17 mouse cellular contexts compared by ENCODE assay signal in genomic region chr9:15004298-15004685, GRCm38 (mm10). TPM values are rescaled to one million over a fixed set of nuclear protein-coding genes. Genes with fewer than 3 reads are reported as not detected.
A peak's percentile ranks its signal among the peaks of the same experiment; 100 is the strongest.
DNase-seq lines count a peak whose midpoint lies in the region; ATAC-seq and TF ChIP-seq lines count a peak whose summit lies in the region.
"Had no signal": no experiment of that assay in that cellular context is flagged by ENCODE, and none has a peak within 500 bp of the region (broad histone marks: within the 10 kb centered on the region; RNA-seq: fewer than 3 reads in every experiment).

No protein-coding gene starts in this region.

- H3K36me3 ChIP-seq in intestine, embryonic 14.5 days (ENCODE audit: control insufficient read depth, insufficient read depth, low read length): peaks cover 25% of the 10 kb centered on the region
- no peaks in the 10 kb centered on the region for H3K36me3 ChIP-seq in intestine, embryonic 15.5 days

- H3K9me3 ChIP-seq in intestine, embryonic 14.5 days (ENCODE audit: control insufficient read depth, low read length): no peaks in the 10 kb centered on the region
- no peaks in the 10 kb centered on the region for H3K9me3 ChIP-seq in intestine, embryonic 15.5 days
- H3K9me3 ChIP-seq: forebrain, embryonic 15.5 days; liver, embryonic 13.5 days had no signal

- H3K27me3 ChIP-seq in intestine, embryonic 14.5 days (replicated peaks; ENCODE audit: control insufficient read depth, insufficient read depth, low read length): no peaks in the 10 kb centered on the region
- no peaks in the 10 kb centered on the region for H3K27me3 ChIP-seq in intestine, embryonic 15.5 days (replicated peaks)
- no peaks in the 10 kb centered on the region for H3K27me3 ChIP-seq in cerebellum, adult 2 months (ENCODE audit: control insufficient read depth, insufficient read depth, low read length)
- H3K27me3 ChIP-seq: forebrain, embryonic 15.5 days; liver, embryonic 13.5 days; Patski had no signal

- TF ChIP-seq CTCF in cerebellum, adult 2 months (IDR thresholded peaks at IDR 0.05; ENCODE audit: borderline replicate concordance, insufficient read depth, low read depth, low read length): no peak

- no peak overlapping the region for H3K27ac ChIP-seq in intestine, embryonic 14.5 days (ENCODE audit: low read depth)
- no peak overlapping the region for H3K27ac ChIP-seq in intestine, embryonic 15.5 days
- H3K27ac ChIP-seq in cerebellum, adult 2 months (ENCODE audit: insufficient read depth, low read length): no peak overlapping the region
- H3K27ac ChIP-seq: liver, embryonic 13.5 days had no signal

- no peak for TF ChIP-seq POLR2A in cerebellum, adult 2 months (IDR thresholded peaks at IDR 0.05; ENCODE audit: borderline replicate concordance, insufficient read depth, low read length)

- no peaks in the 10 kb centered on the region for H3K4me1 ChIP-seq in intestine, embryonic 14.5 days (replicated peaks; ENCODE audit: control insufficient read depth, insufficient read depth, low read length)
- no peaks in the 10 kb centered on the region for H3K4me1 ChIP-seq in intestine, embryonic 15.5 days (replicated peaks)
- no peaks in the 10 kb centered on the region for H3K4me1 ChIP-seq in cerebellum, adult 2 months (ENCODE audit: control insufficient read depth, insufficient read depth, low read length)
- H3K4me1 ChIP-seq: liver, embryonic 13.5 days had no signal

- H3K4me2 ChIP-seq in intestine, embryonic 14.5 days (ENCODE audit: low read length): peak overlapping the region; percentile 1; the same call in 1 of the 2 replicates
- H3K4me2 ChIP-seq in intestine, embryonic 15.5 days (replicated peaks): no peak overlapping the region
- H3K4me2 ChIP-seq: forebrain, embryonic 15.5 days; liver, embryonic 13.5 days had no signal

- no peak overlapping the region for H3K9ac ChIP-seq in intestine, embryonic 14.5 days (ENCODE audit: low read length)
- H3K9ac ChIP-seq in intestine, embryonic 15.5 days: no peak overlapping the region
- H3K9ac ChIP-seq: forebrain, embryonic 15.5 days; liver, embryonic 13.5 days had no signal

- H3K4me3 ChIP-seq in intestine, embryonic 14.5 days (ENCODE audit: low read depth, low read length): no peak overlapping the region
- no peak overlapping the region for H3K4me3 ChIP-seq in intestine, embryonic 15.5 days (replicated peaks)
- H3K4me3 ChIP-seq in cerebellum, adult 2 months (replicated peaks; ENCODE audit: insufficient read depth, low read depth, low read length): no peak overlapping the region
- H3K4me3 ChIP-seq: forebrain, embryonic 15.5 days; liver, embryonic 13.5 days had no signal

- 63% methylated on average over 9 of the region's 9 CpGs for WGBS in intestine, embryonic 14.5 days
- 66% methylated on average over 9 of the region's 9 CpGs for WGBS in intestine, embryonic 15.5 days
- WGBS in cerebellum, adult 2 months: 62% methylated on average over 9 of the region's 9 CpGs

- no peak for ATAC-seq in intestine, embryonic 14.5 days (replicated peaks; ENCODE audit: low FRiP score, low TSS enrichment, low read depth)
- no peak for ATAC-seq in intestine, embryonic 15.5 days
- ATAC-seq: midbrain, embryonic 16.5 days; Patski had no signal

- DNase-seq in intestine, embryonic 14.5 days (ENCODE audit: low spot score): no peak
- peak; percentile 20 for DNase-seq in 416B (ENCODE audit: low read depth)
- peak; percentile 68 for DNase-seq in CD4-positive, CD25-positive, alpha-beta regulatory T cell, adult 2 months (ENCODE audit: low read depth, low spot score)
- peak; percentile 65 for DNase-seq in induced T-regulatory cell, adult 2 months (ENCODE audit: low read depth)
- DNase-seq in right cerebral cortex, adult 18-20 months: no peak
- no peak for DNase-seq in spleen, postnatal 4 days (ENCODE audit: low spot score in 2 of 2)
- DNase-seq in cerebellum, adult 2 months: no peak
- DNase-seq: cerebellum, postnatal 14 days; gastrocnemius, postnatal 36 days; kidney, postnatal 10 days; liver, embryonic 13.5 days; right cerebral cortex, postnatal 4 days; thymus, postnatal 36 days had no signal

RNA-seq across cellular contexts. Expression of gene Panx1, which starts 41.0 kb away (rescaled TPM):
- polyA plus RNA-seq in intestine, embryonic 14.5 days (2014; fragmentation: Nextera tagmentation; extraction: Ambion mirVana): 54.5 and 60.3 TPM in 2 replicates
- polyA plus RNA-seq in intestine, embryonic 15.5 days (2015; fragmentation: Nextera tagmentation; extraction: Ambion mirVana): 39.9 and 44.4 TPM in 2 replicates
- polyA plus RNA-seq in cerebellum, adult 2 months (2012; rRNA removed): 14.1 and 18.5 TPM in 2 replicates

Comparison
In these comparisons a context has a peak if more than half of its experiments do, and no peak if none do; other contexts are left out.
1. DNase-seq: peak in 416B (single experiment), CD4-positive, CD25-positive, alpha-beta regulatory T cell, adult 2 months (single experiment) and induced T-regulatory cell, adult 2 months (single experiment); none in intestine, embryonic 14.5 days (single experiment), right cerebral cortex, adult 18-20 months (single experiment), spleen, postnatal 4 days (0 of 2) and cerebellum, adult 2 months (0 of 2).